Mouse (Mus musculus) brain, embryonic 14.5 days (tissue): ENCODE measurements around the gene Trak1. TPM values are rescaled to one million over a fixed set of nuclear protein-coding genes. Genes with fewer than 3 reads are reported as not detected.
"Not testable (repeated sequence)": the region's sequence is repeated elsewhere in the genome, so short reads cannot be mapped to it uniquely, and the experiment has no call there.

Source experiments
- DNase-seq: peaks from one replicate; pipeline ENCODE4 v3.0.0-alpha.2; 2011; ENCODE audit warnings: low read depth
- CTCF ChIP-seq: fragments of 200-500 bp; IDR thresholded peaks from 2 replicates; pipeline ENCODE4 v1.5.1; 2012; ENCODE audit warnings: inconsistent platforms, mild to moderate bottlenecking, moderate library complexity, borderline replicate concordance; ENCODE audit not compliant: insufficient read depth, insufficient read length; ENCODE audit errors: extremely low read depth
- POLR2A ChIP-seq: fragments of 200-500 bp; IDR thresholded peaks from 2 replicates; pipeline ENCODE4 v1.6.1; 2012; ENCODE audit warnings: mild to moderate bottlenecking, inconsistent platforms, borderline replicate concordance; ENCODE audit not compliant: poor library complexity, insufficient read depth, insufficient read length, severe bottlenecking; ENCODE audit errors: extremely low read depth
- polyA plus RNA-seq: library from polyadenylated mRNA; depleted of rRNA; stranded (reverse); fragments of >200 nt; gene quantifications from 2 replicates; pipeline ENCODE4 v1.2.3, GENCODE M21; 2012

The Trak1 gene
- polyA plus RNA-seq, 1 experiment, result 77.7 TPM

DNA sequence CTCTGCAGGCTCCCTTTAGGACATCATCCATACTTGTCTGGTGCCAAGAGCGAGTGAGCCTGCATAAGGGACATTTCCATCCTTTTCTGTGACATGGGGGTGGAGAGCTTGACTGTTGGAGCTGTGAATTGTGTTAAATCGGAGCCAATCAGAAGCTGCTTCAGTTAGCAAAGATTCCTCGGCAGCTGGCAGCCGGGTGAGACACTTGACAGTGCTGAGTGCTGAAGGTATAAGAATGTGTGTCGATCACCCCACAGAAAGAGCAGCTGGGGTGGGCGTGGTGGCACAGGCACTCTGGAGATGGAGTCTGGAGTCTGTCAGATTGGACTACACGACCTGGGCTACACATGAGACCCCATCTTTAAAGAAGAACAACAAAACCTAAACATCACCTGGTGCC, 13.2 kb downstream of the Trak1 start:
- TF ChIP-seq POLR2A (no peak), CTCF (no peak)
- DNase-seq, result peak; percentile 81

DNA sequence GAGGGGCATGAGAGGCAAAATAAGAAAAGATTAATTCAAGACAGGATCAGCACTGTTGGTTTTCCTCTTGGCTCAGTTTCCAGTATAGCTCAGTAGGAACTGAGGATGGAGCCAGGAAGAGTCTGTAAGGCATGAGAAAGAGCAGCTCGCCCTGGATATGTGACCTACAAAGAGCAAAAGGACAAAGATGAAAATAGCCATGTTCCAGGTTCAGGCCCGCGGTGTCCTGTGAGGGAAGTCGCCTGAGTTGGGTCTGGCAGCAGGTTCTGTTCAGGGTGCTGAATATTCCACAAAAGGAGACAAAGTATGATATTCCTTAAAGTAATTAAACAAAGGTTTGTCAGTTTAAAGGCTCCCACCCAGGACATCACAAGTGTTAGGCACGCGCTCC, 14.5 kb downstream of the Trak1 start:
- DNase-seq, result peak; percentile 35
- TF ChIP-seq CTCF, result no peak
- no peak for TF ChIP-seq POLR2A

DNA sequence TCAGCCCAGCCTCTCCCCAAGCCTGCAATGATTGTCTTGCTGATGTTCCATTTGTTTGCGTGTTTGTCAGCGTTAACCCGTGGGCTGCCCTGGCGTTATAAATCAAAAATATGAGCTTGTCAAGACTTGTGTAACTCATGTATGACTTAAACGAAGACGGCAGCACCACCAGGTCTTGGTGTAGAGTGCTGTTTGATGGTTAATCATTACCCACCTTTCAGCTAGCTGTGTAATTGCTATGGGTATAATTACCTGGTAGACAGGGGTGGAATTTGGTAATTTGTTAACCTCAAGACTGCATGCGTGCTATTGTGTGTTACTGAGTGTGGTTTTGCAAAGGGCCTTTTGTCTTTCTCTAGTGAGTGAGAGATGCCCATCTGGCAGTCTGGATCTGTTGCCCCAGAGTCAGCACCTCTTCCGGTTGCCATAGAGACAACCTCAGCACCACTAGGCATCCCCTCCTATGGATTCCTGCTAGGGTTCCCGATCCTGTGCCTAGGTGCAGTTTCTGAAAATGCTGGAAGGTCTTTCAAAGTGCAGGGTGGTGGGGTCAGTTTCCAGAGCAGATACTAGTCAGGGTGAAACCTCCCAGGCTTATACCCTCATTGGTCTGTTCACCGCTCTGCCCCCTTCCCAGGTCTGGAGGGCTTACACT, 15.1 kb downstream of the Trak1 start:
- TF ChIP-seq CTCF, result no peak
- TF ChIP-seq POLR2A, result no peak
- peak; percentile 87 for DNase-seq

DNA sequence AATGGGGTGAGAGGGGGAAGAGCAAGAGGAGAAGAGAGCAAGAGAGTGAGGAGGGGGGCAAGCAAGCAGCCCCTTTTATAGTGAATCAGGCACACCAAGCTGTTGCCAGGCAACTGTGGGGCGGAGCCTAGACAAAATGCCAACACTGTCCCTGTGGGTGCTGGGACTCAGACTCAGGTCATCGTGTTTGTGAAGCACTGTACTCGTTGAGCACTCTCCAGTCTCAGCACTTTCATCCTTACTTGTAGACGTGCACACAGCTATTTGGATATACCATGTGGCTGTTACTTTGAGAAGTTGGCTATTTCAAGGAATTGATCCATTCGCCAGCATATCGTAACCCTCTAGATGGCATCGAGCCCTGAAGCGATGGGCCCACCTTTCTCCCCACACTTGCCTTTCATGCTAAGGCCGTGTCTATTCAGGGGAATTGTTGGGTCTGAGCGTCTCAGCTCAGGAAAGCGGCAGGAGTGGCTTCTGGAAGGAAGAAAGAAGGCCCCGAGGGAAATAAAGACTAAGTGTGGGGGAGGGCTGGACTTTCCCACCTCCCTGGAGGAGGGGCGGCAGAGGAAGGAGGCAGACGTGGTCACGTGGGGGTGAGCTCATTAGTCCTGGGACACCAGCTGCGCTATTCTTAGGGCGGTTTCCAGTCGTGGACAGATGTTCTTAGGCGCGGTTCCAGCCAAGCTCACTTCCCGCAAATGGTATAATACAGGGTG, 16.5 kb downstream of the Trak1 start:
- TF ChIP-seq CTCF, result no peak
- TF ChIP-seq POLR2A, result 0 out of 2 replicates have a peak, but pooled peaks have one; percentile 9
- DNase-seq, result peak; percentile 94

- peak; percentile 65 for DNase-seq
Observed at GRCm38 (mm10) chr9:121314541-121315152, 17.3 kb downstream of the Trak1 start.

DNA sequence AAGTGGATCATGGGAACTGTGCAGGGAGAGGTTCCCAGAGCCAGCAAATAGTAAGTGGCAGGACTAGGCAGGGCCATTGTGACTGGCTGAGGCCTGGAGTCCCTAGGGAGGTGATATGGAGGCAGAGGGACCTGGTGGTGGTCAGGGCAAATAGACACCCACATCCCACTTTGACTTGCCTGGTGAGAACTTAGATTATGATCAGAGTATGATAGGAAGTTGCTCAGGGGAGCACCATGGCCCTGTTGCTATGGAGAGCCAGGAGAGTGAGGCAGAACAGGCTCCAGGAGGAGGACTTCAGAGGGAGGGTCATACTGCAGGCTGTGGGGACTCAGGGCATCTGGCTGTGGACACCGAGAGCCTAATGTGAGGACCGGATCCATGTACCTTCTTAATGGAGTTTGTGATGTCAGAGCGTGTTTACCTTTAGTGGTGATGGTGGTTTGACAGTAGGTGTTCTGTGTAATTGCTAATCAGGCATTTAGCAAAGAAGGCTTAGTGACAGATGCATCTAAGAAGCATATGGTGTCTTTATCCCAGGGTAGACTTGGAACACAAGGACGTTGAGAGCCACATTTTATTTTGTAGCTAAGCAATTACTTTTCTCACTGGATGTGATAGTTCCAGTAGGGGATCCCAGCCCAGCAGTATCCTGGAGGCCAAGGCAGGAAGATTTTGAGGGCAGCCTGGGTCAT, 18.7 kb downstream of the Trak1 start:
- TF ChIP-seq POLR2A, result no peak
- no peak for TF ChIP-seq CTCF
- peak; percentile 72 for DNase-seq

More at GRCm38 (mm10) chr9:121314541-121315152, 17.3 kb downstream of the Trak1 start:
- TF ChIP-seq POLR2A (no peak), CTCF (no peak)

- TF ChIP-seq CTCF (no peak), POLR2A (no peak)
- DNase-seq, result peak; percentile 56
Observed at GRCm38 (mm10) chr9:121316621-121317405, 19.5 kb downstream of the Trak1 start.

- no peak for TF ChIP-seq POLR2A
- no peak for TF ChIP-seq CTCF
- DNase-seq, result peak; percentile 85
Observed at GRCm38 (mm10) chr9:121319323-121319966, 22.1 kb downstream of the Trak1 start.

DNA sequence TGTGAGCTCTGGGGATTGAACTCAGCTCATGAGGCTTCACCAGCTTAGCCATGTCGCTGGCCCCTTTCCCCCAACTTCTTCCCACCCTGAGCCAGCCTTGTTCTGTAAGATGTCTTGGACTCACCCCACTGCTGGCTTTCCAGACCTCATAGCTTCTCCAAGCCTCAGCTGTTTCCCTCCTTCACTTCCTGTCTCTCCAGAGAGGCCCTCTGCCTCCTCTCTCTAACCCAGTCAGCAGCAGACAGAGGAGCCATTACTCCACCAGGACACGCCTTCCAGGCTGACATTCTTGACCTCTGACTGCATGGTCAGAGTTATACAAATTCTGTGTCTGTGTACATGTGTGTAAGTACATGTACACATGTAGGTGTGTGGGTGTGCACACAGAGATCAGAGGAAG, 23.1 kb downstream of the Trak1 start:
- no peak for DNase-seq
- TF ChIP-seq POLR2A (no peak), CTCF (no peak)

- no peak for DNase-seq
- TF ChIP-seq CTCF (no peak), POLR2A (no peak)
Observed at GRCm38 (mm10) chr9:121321118-121321517, 23.8 kb downstream of the Trak1 start.

DNA sequence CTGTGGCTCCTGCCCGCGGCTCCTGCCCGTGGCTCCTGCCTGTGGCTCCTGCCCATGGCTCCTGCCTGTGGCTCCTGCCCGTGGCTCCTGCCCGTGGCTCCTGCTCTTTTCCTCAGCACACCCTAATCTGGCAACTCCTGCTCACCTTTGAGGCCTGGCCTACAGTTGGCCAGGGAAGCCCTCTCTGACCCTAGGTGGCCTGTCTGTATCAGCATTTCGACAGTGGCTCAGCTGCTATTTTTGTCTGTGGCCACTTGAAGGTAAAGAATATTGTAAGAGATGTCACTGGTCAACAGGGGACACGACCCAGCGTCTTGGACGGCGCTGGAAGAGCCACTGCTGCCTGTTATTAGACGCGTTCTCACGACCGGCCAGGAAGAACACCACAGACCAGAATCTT, 24.7 kb downstream of the Trak1 start:
- no peak for TF ChIP-seq POLR2A
- TF ChIP-seq CTCF, result no peak
- no peak for DNase-seq

GRCm38 (mm10) chr9:121328342-121328741, 31.0 kb downstream of the Trak1 start:
- not testable (repeated sequence) for DNase-seq
